Mouse (Mus musculus): ENCODE results near the gene Pan3.

DNA sequence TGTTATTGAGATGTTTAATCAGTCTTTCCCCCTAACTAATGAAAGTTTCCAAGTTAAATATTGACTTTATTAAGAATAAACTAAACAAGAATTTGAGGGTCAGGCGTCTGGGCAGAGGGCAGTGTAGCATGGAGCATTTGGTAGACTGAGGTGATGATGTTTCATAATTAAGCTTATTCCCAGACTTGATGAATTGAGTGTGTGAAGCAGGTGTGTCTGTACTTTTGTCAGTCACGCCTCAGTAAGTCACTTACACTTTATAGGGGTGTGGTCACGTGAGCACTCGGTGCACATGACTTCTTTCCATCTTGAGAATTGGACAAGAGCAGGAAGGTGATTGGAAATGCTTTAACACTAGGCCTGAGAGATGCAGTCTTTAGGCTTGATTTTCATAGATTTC, 26.5 kb downstream of the Pan3 start:
- TF ChIP-seq POLR2A (IDR thresholded peaks at IDR 0.05; ENCODE audit: insufficient read depth, low read depth, low read length): no peak
- no peak for TF ChIP-seq CTCF (IDR thresholded peaks at IDR 0.05)

All from heart, adult 2 months (tissue).